Mouse (Mus musculus): ENCODE measurements around the gene Dnajb14. TPM values are rescaled to one million over a fixed set of nuclear protein-coding genes. Genes with fewer than 3 reads are reported as not detected.
A peak's percentile ranks its signal among the peaks of the same experiment; 100 is the strongest.

Gene Dnajb14
- polyA plus RNA-seq, 1 experiment from 2014 or later, result 14.0 TPM

DNA sequence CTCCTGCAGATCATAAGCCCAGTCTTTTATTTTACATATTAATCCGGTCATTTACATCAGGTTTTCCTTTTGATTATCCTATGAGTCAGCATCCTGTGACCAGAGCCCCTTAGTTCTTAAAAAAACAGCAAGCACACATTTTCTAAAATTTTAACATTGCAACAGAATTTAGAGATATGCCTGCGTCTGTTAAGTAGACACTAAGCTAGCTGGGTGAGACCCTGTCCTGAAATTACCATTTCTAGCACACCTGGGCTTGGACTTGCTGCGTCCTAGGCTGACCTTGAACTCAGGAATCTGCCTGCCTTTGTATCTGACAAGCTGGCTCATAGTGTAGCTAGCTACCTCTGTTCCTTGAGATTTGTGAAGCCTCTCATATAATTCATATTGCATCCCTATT, 62.5 kb downstream of the Dnajb14 start:
- Histone ChIP-seq H3K27ac (no peak overlapping the region), H3K4me3 (replicated peaks) (no peak overlapping the region), H3K4me1 (replicated peaks) (0 out of 2 replicates have a peak, but pooled peaks cover 2% of the 10 kb centered on the region), H3K9me3 (no peaks in the 10 kb centered on the region), H3K36me3 (0 out of 2 replicates have a peak, but pooled peaks cover 8% of the 10 kb centered on the region), H3K4me2 (replicated peaks) (no peak overlapping the region), H3K27me3 (replicated peaks) (no peaks in the 10 kb centered on the region), H3K9ac (no peak overlapping the region)
- 90% methylated on average over 3 of the region's 3 CpGs for WGBS
- ATAC-seq, result no peak

DNA sequence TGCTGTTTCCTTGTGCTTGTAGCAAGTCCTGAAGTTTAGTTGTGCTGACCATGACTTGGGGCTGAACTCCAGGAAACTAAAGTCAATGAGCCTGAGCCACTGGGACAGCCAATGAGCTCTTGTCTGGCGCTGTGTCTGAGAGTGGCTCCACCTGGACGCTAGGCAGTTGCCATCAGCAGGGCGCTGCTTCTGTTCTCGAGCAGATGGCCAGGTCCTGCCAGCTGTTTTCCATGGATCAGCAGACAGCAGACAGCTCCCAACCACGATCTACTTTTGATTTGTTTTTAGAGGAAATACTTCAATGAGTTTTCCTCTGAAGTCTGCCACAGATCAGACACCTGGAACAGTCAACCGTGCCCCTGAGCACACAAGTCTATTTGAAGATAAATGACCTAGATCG, 65.3 kb downstream of the Dnajb14 start:
- peak; percentile 55; the same call in 1 of the 2 replicates for ATAC-seq
- WGBS, result 47% methylated on average over 7 of the region's 7 CpGs
- H3K4me1 ChIP-seq (replicated peaks), result peaks cover 2% of the 10 kb centered on the region; the same call in 1 of the 2 replicates
- H3K9me3 ChIP-seq, result no peaks in the 10 kb centered on the region
- no peak overlapping the region for H3K9ac ChIP-seq
- H3K27me3 ChIP-seq (replicated peaks), result no peaks in the 10 kb centered on the region
- 0 out of 2 replicates have a peak, but pooled peaks cover 3% of the 10 kb centered on the region for H3K36me3 ChIP-seq
- no peak overlapping the region for H3K4me2 ChIP-seq (replicated peaks)
- no peak overlapping the region for H3K4me3 ChIP-seq (replicated peaks)
- 0 out of 2 replicates have a peak overlapping the region, but pooled peaks have one; percentile 32 for H3K27ac ChIP-seq

DNA sequence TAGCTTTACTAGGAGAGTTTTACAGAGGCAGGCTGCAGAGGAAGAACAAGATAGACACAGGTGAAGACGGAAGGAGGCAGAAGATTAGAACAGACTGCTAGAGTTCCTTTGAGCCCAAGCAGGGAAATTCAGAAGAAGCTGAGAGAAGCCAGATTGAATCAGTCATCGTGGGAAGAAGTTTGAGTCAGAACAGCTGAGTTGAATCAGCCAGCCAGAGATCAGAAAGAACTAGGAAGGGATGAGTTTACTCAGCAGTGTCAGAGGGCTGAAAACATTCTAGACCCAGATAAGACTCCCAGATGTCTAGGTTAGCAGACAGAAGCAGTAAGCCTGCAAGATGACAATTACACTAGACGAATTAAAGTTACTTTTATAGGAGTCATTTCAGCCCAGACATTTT, 66.5 kb downstream of the Dnajb14 start:
- Histone ChIP-seq H3K9me3 (no peaks in the 10 kb centered on the region), H3K4me3 (replicated peaks) (no peak overlapping the region), H3K36me3 (0 out of 2 replicates have a peak, but pooled peaks cover under 1% of the 10 kb centered on the region), H3K4me1 (replicated peaks) (peaks cover 2% of the 10 kb centered on the region; the same call in 1 of the 2 replicates), H3K27me3 (replicated peaks) (no peaks in the 10 kb centered on the region), H3K9ac (no peak overlapping the region), H3K4me2 (replicated peaks) (no peak overlapping the region), H3K27ac (no peak overlapping the region)
- WGBS, result 57% methylated on average over 3 of the region's 3 CpGs
- ATAC-seq, result no peak

DNA sequence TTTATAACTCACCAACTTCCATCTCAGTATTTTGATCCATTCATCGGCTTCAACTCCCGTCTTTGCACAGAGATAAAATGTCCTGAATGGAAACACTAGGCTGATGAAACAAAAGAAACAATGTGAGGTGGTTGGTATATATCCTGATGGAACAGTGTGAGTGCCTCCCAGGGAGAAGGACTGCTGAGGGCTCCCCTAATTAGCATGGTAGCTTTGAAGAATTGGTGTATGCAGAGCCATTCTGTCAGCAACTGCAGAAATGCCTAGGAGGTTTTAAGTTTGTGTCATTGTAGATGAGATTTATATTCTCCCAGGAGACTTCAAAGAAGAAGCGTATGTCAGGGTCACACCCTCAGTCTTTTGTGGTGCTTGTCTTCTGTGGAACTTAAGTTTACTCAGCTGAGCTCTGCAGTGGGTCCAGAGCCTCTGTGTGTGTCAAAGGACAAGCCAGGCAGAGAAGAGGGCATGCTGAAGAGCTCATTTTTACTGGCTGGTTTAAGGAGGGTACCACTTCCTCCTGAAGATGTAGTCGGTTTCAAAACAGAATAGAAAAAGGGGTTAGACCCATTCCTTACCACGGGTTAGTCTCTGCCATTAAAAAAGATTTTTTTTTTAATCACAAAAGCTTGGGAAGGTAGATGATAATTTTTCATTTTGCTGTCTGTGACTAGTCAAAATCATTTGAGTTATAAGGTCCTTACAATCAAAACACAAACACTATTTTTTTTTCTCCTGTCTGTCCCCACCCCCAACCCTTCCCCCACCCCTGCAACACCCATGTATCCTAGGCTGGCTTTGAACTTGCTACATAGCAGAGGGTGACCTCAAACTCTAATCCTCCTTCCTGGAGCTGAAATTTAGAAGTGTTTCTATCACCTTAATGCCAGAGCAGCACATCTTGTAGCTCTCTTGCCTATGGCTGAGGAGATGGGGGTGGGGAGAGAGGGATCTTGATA, 68.4 kb downstream of the Dnajb14 start:
- no peaks in the 10 kb centered on the region for H3K27me3 ChIP-seq (replicated peaks)
- H3K4me3 ChIP-seq (replicated peaks), result no peak overlapping the region
- no peaks in the 10 kb centered on the region for H3K36me3 ChIP-seq
- peaks cover 4% of the 10 kb centered on the region; the same call in 1 of the 2 replicates for H3K4me1 ChIP-seq (replicated peaks)
- H3K9ac ChIP-seq, result no peak overlapping the region
- no peaks in the 10 kb centered on the region for H3K9me3 ChIP-seq
- WGBS, result 58% methylated on average over 5 of the region's 5 CpGs
- ATAC-seq, result no peak
- H3K27ac ChIP-seq, result no peak overlapping the region
- no peak overlapping the region for H3K4me2 ChIP-seq (replicated peaks)

DNA sequence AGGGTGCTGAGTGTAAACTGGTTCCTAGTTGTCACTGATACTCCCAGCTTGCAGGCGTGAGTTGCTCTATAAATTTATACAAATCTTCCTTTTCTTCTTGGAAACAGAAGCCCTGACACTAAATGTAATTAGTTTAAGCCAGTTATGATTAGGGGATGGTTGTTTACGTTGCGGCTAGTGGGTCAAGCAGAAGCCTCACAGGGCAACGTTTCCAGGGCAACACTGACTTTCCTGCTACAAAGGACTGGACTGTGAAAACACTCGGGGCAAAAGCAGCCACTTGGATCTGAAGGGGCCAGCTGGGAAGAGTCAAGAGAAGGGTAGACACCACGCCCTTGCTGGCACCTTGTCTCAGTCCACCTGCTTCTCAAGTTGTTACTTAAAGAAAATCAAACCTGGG, 69.1 kb downstream of the Dnajb14 start:
- ATAC-seq, result no peak
- H3K9me3 ChIP-seq, result no peaks in the 10 kb centered on the region
- H3K4me2 ChIP-seq (replicated peaks), result no peak overlapping the region
- peaks cover 7% of the 10 kb centered on the region; the same call in 1 of the 2 replicates for H3K4me1 ChIP-seq (replicated peaks)
- WGBS, result 30% methylated on average over 6 of the region's 6 CpGs
- no peaks in the 10 kb centered on the region for H3K27me3 ChIP-seq (replicated peaks)
- H3K36me3 ChIP-seq, result no peaks in the 10 kb centered on the region
- no peak overlapping the region for H3K4me3 ChIP-seq (replicated peaks)
- H3K9ac ChIP-seq, result no peak overlapping the region
- H3K27ac ChIP-seq, result no peak overlapping the region

DNA sequence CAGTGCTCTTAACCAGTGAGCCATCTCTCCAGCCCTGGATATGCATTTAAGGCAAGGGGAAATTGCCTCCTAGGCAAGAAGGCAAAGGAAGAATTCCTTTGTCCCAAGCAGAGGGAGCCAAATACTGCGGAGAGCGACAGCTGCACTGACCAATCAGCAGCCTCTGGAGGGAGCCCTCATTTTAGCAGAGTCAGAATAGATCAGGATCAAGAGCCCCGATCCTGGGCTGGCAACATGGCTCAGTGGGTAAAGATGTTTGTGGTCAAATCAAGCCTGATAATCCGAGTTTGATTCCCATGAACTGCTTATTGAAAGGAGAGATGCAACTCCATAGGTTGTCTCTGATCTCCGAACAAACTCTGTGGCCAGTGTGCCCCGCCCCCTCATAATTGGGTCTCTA, 71.1 kb downstream of the Dnajb14 start:
- Histone ChIP-seq H3K9me3 (no peaks in the 10 kb centered on the region), H3K4me1 (replicated peaks) (peaks cover 5% of the 10 kb centered on the region; the same call in 1 of the 2 replicates), H3K9ac (no peak overlapping the region), H3K36me3 (no peaks in the 10 kb centered on the region), H3K4me3 (replicated peaks) (no peak overlapping the region), H3K27ac (no peak overlapping the region), H3K4me2 (replicated peaks) (0 out of 2 replicates have a peak overlapping the region, but pooled peaks have one; percentile 12), H3K27me3 (replicated peaks) (no peaks in the 10 kb centered on the region)
- WGBS, result 50% methylated on average over 6 of the region's 6 CpGs
- ATAC-seq, result no peak

DNA sequence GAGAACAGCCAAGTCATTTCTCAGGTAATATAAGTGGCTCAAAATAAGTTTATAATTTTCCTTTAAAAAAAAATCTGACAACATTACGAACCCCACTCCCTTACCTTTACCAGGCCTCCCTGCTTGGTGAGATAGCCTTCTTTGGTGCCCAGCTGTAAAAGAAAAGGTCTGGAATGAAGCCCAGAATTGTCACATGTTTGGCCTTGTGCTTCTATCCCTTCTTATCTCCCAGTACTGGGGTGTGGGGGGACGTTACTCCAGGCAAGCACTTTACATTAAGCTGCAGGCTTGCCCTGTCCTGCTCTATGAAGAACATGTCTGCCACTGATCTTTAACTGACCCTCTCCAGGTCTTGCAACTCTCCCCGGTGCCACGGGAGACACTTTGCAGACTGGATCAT, 73.3 kb downstream of the Dnajb14 start:
- peaks cover 5% of the 10 kb centered on the region; the same call in 1 of the 2 replicates for H3K4me1 ChIP-seq (replicated peaks)
- no peaks in the 10 kb centered on the region for H3K9me3 ChIP-seq
- no peaks in the 10 kb centered on the region for H3K27me3 ChIP-seq (replicated peaks)
- no peak overlapping the region for H3K4me3 ChIP-seq (replicated peaks)
- H3K4me2 ChIP-seq (replicated peaks), result no peak overlapping the region
- 52% methylated on average over 4 of the region's 4 CpGs for WGBS
- H3K36me3 ChIP-seq, result no peaks in the 10 kb centered on the region
- H3K9ac ChIP-seq, result no peak overlapping the region
- peak; percentile 84 for ATAC-seq
- H3K27ac ChIP-seq, result peak overlapping the region; percentile 38; the same call in 1 of the 2 replicates

DNA sequence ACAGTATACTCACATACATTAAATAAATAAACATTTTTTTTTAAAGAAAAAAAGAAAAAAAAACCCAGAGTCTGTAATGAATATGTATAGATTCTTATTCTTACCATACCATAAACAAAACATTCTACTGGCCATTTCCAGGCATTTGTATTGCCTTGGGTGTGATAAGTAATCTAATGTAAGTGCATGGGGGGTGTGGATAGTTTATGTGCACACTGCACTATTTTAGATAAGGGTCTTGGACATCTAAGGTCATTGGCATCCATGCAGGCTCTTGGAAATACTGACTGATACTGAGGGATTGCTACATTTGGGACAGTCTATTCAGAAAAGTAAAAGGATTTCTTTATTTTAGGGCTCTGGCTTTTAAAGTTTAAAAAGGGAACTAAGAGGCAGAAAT, 74.1 kb downstream of the Dnajb14 start:
- Histone ChIP-seq H3K9me3 (no peaks in the 10 kb centered on the region), H3K27ac (0 out of 2 replicates have a peak overlapping the region, but pooled peaks have one; percentile 38), H3K4me1 (replicated peaks) (peaks cover 5% of the 10 kb centered on the region; the same call in 1 of the 2 replicates), H3K36me3 (no peaks in the 10 kb centered on the region), H3K27me3 (replicated peaks) (no peaks in the 10 kb centered on the region), H3K4me2 (replicated peaks) (no peak overlapping the region), H3K4me3 (replicated peaks) (no peak overlapping the region), H3K9ac (no peak overlapping the region)
- no peak for ATAC-seq

DNA sequence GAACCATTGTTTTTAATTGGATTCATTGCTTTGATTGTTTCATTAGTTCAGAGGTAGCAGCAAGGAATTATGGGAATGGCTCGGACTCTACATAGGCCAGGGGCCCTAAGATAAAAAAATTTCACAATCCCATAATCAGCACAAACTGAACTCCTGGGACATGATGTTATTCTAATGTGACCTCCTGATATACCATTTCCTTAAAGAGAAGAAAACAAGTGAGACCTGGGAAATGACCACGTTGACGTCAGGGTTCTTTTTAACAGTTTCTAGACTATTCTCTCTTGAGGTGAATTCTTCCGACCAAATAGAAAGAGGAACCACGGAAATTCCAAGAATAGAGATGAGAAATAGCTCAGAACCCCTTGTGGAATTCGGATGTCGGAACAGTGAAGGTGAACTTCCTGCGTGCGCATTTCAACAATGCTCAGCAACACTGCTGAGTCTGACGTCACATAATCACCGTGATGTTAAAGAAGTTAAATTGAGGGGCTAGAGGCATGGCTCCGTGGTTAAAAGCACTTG, 74.7 kb downstream of the Dnajb14 start:
- 85% methylated on average over 12 of the region's 12 CpGs for WGBS
- no peaks in the 10 kb centered on the region for H3K9me3 ChIP-seq
- ATAC-seq, result no peak
- H3K4me2 ChIP-seq (replicated peaks), result no peak overlapping the region
- no peak overlapping the region for H3K9ac ChIP-seq
- H3K27ac ChIP-seq, result no peak overlapping the region
- no peak overlapping the region for H3K4me3 ChIP-seq (replicated peaks)
- H3K4me1 ChIP-seq (replicated peaks), result 0 out of 2 replicates have a peak, but pooled peaks cover 5% of the 10 kb centered on the region
- no peaks in the 10 kb centered on the region for H3K36me3 ChIP-seq
- H3K27me3 ChIP-seq (replicated peaks), result no peaks in the 10 kb centered on the region

DNA sequence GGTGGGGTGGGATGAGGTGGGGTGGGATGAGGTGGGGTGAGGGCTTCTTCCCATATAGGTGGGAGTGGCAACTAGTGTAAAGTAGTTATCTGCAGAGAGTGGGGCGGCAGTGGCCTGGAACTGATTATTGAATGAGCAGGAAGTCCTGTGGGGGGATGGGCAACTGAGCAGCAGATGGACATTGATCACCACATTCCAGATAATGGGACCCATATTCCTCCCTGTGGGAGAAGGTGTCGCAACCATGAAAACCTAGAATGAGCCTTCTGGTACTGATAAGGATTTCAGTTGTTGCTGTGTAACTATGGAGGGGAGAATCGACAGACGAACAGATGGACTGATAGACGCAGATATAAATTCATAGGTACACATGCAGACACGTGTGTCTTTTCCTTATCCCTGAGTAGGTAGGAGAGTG, 76.3 kb downstream of the Dnajb14 start:
- no peak overlapping the region for H3K9ac ChIP-seq
- ATAC-seq, result peak; percentile 90
- H3K9me3 ChIP-seq, result no peaks in the 10 kb centered on the region
- WGBS, result 62% methylated on average over 6 of the region's 6 CpGs
- H3K36me3 ChIP-seq, result no peaks in the 10 kb centered on the region
- no peak overlapping the region for H3K4me2 ChIP-seq (replicated peaks)
- H3K27ac ChIP-seq, result no peak overlapping the region
- H3K4me1 ChIP-seq (replicated peaks), result 0 out of 2 replicates have a peak, but pooled peaks cover 5% of the 10 kb centered on the region
- no peak overlapping the region for H3K4me3 ChIP-seq (replicated peaks)
- H3K27me3 ChIP-seq (replicated peaks), result no peaks in the 10 kb centered on the region

DNA sequence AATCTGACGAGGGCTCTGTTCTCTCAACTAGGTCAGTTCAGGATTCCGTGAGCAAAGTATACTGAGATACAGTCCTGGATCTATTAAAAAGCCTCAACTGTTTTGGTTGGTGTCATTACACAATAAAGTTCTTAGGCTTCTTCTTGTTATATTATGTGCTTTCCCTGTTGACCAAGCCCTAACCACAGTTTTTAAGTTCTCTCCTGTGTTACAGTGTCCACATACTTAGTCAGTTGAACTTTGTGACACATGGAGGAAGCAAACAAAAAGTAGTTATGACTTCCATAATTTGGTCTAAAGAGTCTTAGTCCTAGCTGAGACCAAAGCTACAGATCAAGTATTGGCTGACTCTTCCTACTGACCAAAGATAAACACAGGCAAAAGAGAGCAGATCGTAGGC, 79.4 kb downstream of the Dnajb14 start:
- peaks cover 2% of the 10 kb centered on the region; the same call in 1 of the 2 replicates for H3K4me1 ChIP-seq (replicated peaks)
- no peak overlapping the region for H3K9ac ChIP-seq
- WGBS, result 81% methylated on average over 3 of the region's 3 CpGs
- no peak overlapping the region for H3K4me3 ChIP-seq (replicated peaks)
- no peaks in the 10 kb centered on the region for H3K9me3 ChIP-seq
- no peak overlapping the region for H3K27ac ChIP-seq
- ATAC-seq, result no peak
- H3K36me3 ChIP-seq, result no peaks in the 10 kb centered on the region
- H3K4me2 ChIP-seq (replicated peaks), result no peak overlapping the region
- no peaks in the 10 kb centered on the region for H3K27me3 ChIP-seq (replicated peaks)

DNA sequence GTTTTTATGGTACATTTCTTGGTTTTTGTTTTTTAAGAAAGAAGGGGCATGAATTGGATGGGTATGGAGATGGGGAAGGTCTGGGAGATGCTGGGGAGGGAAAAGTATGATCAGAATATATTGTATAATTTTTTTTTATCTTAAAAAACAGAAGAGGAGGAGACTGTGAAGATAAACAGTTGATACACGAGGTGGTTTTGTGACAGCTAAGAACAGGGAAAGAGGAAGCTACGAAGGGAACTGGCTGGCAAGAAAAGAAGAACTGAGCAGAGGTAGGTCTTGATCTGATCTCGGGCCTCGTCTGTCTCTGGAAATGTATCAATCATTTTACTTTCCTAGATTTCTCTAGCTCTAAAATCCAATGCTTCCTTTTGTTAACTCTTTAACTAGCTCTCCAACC, 80.0 kb downstream of the Dnajb14 start:
- 78% methylated on average over 4 of the region's 4 CpGs for WGBS
- Histone ChIP-seq H3K4me1 (replicated peaks) (peaks cover 7% of the 10 kb centered on the region; the same call in 1 of the 2 replicates), H3K27ac (no peak overlapping the region), H3K36me3 (no peaks in the 10 kb centered on the region), H3K27me3 (replicated peaks) (no peaks in the 10 kb centered on the region), H3K4me3 (replicated peaks) (no peak overlapping the region), H3K9ac (no peak overlapping the region), H3K4me2 (replicated peaks) (no peak overlapping the region), H3K9me3 (no peaks in the 10 kb centered on the region)
- no peak for ATAC-seq
